In genomic region chr5:38945903-38946686, GRCm38 (mm10) we compare ENCODE assay signal across 25 mouse cellular contexts.
A peak's percentile ranks its signal among the peaks of the same experiment; 100 is the strongest.
DNase-seq lines count a peak whose midpoint lies in the region; ATAC-seq and TF ChIP-seq lines count a peak whose summit lies in the region.
"Had no signal": no experiment of that assay in that cellular context is flagged by ENCODE, and none has a peak within 500 bp of the region (broad histone marks: within the 10 kb centered on the region; RNA-seq: fewer than 3 reads in every experiment).

No protein-coding gene starts in this region.

- DNase-seq in frontal cortex, postnatal 10 days (ENCODE audit: low spot score in 2 of 2), result no peak
- DNase-seq in left cerebral cortex, adult 18-20 months (ENCODE audit: low spot score in 2 of 2), result peak; percentile 15 to 38
- no peak for DNase-seq in left cerebral cortex, postnatal 4 days
- DNase-seq in lung, postnatal 25 days (ENCODE audit: low spot score), result no peak
- DNase-seq: adrenal gland, postnatal 10 days; cerebellum, adult 2 months; cerebellum, postnatal 36 days; kidney, postnatal 25 days; liver, postnatal 0 days; thymus, postnatal 14 days had no signal

- H3K27me3 ChIP-seq in intestine, embryonic 15.5 days (replicated peaks), result no peaks in the 10 kb centered on the region
- H3K27me3 ChIP-seq: limb, embryonic 12.5 days had no signal

- H3K4me1 ChIP-seq in cortical plate, adult 2 months (ENCODE audit: control insufficient read depth, insufficient read depth, low read length), result 0 out of 2 replicates have a peak, but pooled peaks cover 2% of the 10 kb centered on the region
- H3K4me1 ChIP-seq in olfactory bulb, adult 2 months (ENCODE audit: control insufficient read depth, insufficient read depth, low read length), result 0 out of 2 replicates have a peak, but pooled peaks cover 2% of the 10 kb centered on the region
- no peaks in the 10 kb centered on the region for H3K4me1 ChIP-seq in intestine, embryonic 15.5 days (replicated peaks)
- H3K4me1 ChIP-seq: heart, embryonic 10.5 days; hindbrain, embryonic 10.5 days; midbrain, embryonic 10.5 days had no signal

- H3K36me3 ChIP-seq in intestine, embryonic 15.5 days, result no peaks in the 10 kb centered on the region
- H3K36me3 ChIP-seq: heart, embryonic 10.5 days; hindbrain, embryonic 10.5 days; limb, embryonic 12.5 days; midbrain, embryonic 10.5 days had no signal

- TF ChIP-seq CTCF in cortical plate, adult 2 months (IDR thresholded peaks at IDR 0.05; ENCODE audit: extremely low read depth, insufficient read depth, low read length), result no peak
- TF ChIP-seq CTCF in olfactory bulb, adult 2 months (IDR thresholded peaks at IDR 0.05; ENCODE audit: insufficient read depth, low read depth, low read length), result no peak

- no peak for TF ChIP-seq POLR2A in cortical plate, adult 2 months (IDR thresholded peaks at IDR 0.05; ENCODE audit: extremely low read depth, insufficient read depth, low read length)
- TF ChIP-seq POLR2A in olfactory bulb, adult 2 months (IDR thresholded peaks at IDR 0.05; ENCODE audit: insufficient read depth, low read depth, low read length), result no peak

- no peak overlapping the region for H3K9ac ChIP-seq in intestine, embryonic 15.5 days
- H3K9ac ChIP-seq: limb, embryonic 12.5 days; liver, postnatal 0 days had no signal

- H3K27ac ChIP-seq in cortical plate, adult 2 months (ENCODE audit: insufficient read depth, low read length), result 0 out of 2 replicates have a peak overlapping the region, but pooled peaks have one; percentile 19
- peak overlapping the region; percentile 51 for H3K27ac ChIP-seq in olfactory bulb, adult 2 months (ENCODE audit: insufficient read depth, low read depth, low read length)
- no peak overlapping the region for H3K27ac ChIP-seq in intestine, embryonic 15.5 days
- H3K27ac ChIP-seq: heart, embryonic 10.5 days; hindbrain, embryonic 10.5 days; hindbrain, postnatal 0 days; limb, embryonic 12.5 days; midbrain, embryonic 10.5 days had no signal

- intact Hi-C loops in left cerebral cortex, postnatal 4 days (cut with DNase I), result no loop called here

- H3K4me3 ChIP-seq in cortical plate, adult 2 months (ENCODE audit: insufficient read depth, low read length), result no peak overlapping the region
- no peak overlapping the region for H3K4me3 ChIP-seq in olfactory bulb, adult 2 months (ENCODE audit: insufficient read depth, low read depth, low read length)
- H3K4me3 ChIP-seq in intestine, embryonic 15.5 days (replicated peaks), result no peak overlapping the region
- H3K4me3 ChIP-seq: heart, embryonic 10.5 days; hindbrain, embryonic 10.5 days; limb, embryonic 12.5 days; midbrain, embryonic 10.5 days; myocyte had no signal

- WGBS in olfactory bulb, adult 2 months, result 40% methylated on average over 5 of the region's 5 CpGs
- 83% methylated on average over 5 of the region's 5 CpGs for WGBS in intestine, embryonic 15.5 days

- H3K9me3 ChIP-seq in intestine, embryonic 15.5 days, result no peaks in the 10 kb centered on the region
- H3K9me3 ChIP-seq: heart, embryonic 10.5 days; hindbrain, embryonic 10.5 days; limb, embryonic 12.5 days; midbrain, embryonic 10.5 days had no signal

- H3K4me2 ChIP-seq in intestine, embryonic 15.5 days (replicated peaks), result no peak overlapping the region
- H3K4me2 ChIP-seq: limb, embryonic 12.5 days; liver, embryonic 11.5 days had no signal

- peak; percentile 96 for ATAC-seq in frontal cortex, adult (ENCODE audit: low TSS enrichment)
- ATAC-seq in intestine, embryonic 15.5 days, result no peak
- ATAC-seq: forebrain, embryonic 14.5 days; hindbrain, postnatal 0 days; intestine, postnatal 0 days; liver, postnatal 0 days; lung, postnatal 0 days; midbrain, embryonic 16.5 days had no signal

Comparison
In these comparisons a context has a peak if more than half of its experiments do, and no peak if none do; other contexts are left out.
1. DNase-seq: peak in left cerebral cortex, adult 18-20 months (2 of 2); none in frontal cortex, postnatal 10 days (0 of 2), left cerebral cortex, postnatal 4 days (single experiment) and lung, postnatal 25 days (single experiment).